Mouse (Mus musculus): ENCODE results near the gene Tsen2. TPM values are rescaled to one million over a fixed set of nuclear protein-coding genes. Genes with fewer than 3 reads are reported as not detected.

Gene Tsen2
- polyA plus RNA-seq, 1 experiment: 1.4 TPM

DNA sequence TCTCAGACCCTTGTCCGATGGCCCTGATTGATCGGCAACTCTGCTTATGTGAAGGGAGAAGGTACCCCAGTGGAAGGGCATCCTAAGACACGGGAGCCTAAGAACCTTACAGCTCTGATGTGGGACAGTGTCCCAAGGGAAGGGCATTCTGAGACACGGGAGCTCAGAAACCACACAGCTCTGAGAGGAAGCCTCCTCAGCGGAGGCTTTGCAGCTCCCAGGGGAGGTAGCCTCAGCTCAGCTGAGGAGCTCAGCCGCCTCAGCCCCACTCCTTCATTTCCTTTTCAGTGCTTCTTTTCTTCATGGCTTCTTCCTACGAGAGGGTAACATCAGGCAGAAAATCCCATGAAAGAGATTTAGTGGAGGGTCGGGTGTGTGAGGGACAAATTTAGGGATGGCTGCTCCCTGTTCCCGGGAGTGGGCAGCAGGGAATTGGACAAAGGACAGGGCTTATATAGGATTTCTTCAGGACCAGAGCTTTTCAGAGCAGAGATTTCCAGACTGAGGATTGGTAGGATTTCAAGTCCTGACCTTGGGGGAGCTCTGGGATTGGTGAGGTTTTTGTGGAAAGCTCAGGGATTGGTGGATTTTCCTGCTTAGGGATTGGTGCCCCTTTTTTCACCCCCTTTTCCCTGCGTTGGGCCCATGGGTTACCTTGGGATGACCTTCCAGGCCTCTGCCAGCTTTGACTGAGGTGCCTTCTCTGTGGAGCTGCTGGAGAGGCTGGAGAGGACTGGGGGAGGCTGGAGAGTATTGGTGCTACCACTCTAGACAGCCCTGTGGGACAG lies 38.1 kb downstream of the Tsen2 start:
- Histone ChIP-seq H3K4me1 (ENCODE audit: control insufficient read depth, insufficient read depth, insufficient read length, low read length) (peaks cover 5% of the 10 kb centered on the region; the same call in 1 of the 2 replicates), H3K4me3 (ENCODE audit: low read depth, low read length) (no peak overlapping the region), H3K27me3 (ENCODE audit: control insufficient read depth, insufficient read depth, low read length) (no peaks in the 10 kb centered on the region), H3K36me3 (ENCODE audit: control insufficient read depth, insufficient read depth, low read length) (peaks cover 5% of the 10 kb centered on the region; the same call in 1 of the 2 replicates), H3K27ac (ENCODE audit: insufficient read depth, low read depth, low read length) (no peak overlapping the region)
- TF ChIP-seq CTCF (IDR thresholded peaks at IDR 0.05; ENCODE audit: extremely low read depth, insufficient read length, insufficient replicate concordance, low read depth, low read length) (no peak), POLR2A (IDR thresholded peaks at IDR 0.05; ENCODE audit: low read depth, low read length) (no peak)
- 85% methylated on average over 10 of the region's 10 CpGs for WGBS

- Histone ChIP-seq H3K27ac (ENCODE audit: insufficient read depth, low read depth, low read length) (no peak overlapping the region), H3K4me1 (ENCODE audit: control insufficient read depth, insufficient read depth, insufficient read length, low read length) (no peaks in the 10 kb centered on the region), H3K36me3 (ENCODE audit: control insufficient read depth, insufficient read depth, low read length) (peaks cover 7% of the 10 kb centered on the region; the same call in 1 of the 2 replicates), H3K27me3 (ENCODE audit: control insufficient read depth, insufficient read depth, low read length) (no peaks in the 10 kb centered on the region), H3K4me3 (ENCODE audit: low read depth, low read length) (no peak overlapping the region)
- WGBS: 81% methylated on average over 6 of the region's 6 CpGs
- TF ChIP-seq CTCF (IDR thresholded peaks at IDR 0.05; ENCODE audit: extremely low read depth, insufficient read length, insufficient replicate concordance, low read depth, low read length): no peak
- TF ChIP-seq POLR2A (IDR thresholded peaks at IDR 0.05; ENCODE audit: low read depth, low read length): no peak
Observed at GRCm38 (mm10) chr6:115583430-115584125, 39.1 kb downstream of the Tsen2 start.

- H3K4me3 ChIP-seq (ENCODE audit: low read depth, low read length): no peak overlapping the region
- 25% methylated on average over 3 of the region's 3 CpGs for WGBS
- no peaks in the 10 kb centered on the region for H3K4me1 ChIP-seq (ENCODE audit: control insufficient read depth, insufficient read depth, insufficient read length, low read length)
- no peak overlapping the region for H3K27ac ChIP-seq (ENCODE audit: insufficient read depth, low read depth, low read length)
- peak; percentile 26; the same call in 1 of the 2 replicates for TF ChIP-seq CTCF (IDR thresholded peaks at IDR 0.05; ENCODE audit: extremely low read depth, insufficient read length, insufficient replicate concordance, low read depth, low read length)
- TF ChIP-seq POLR2A (IDR thresholded peaks at IDR 0.05; ENCODE audit: low read depth, low read length): no peak
- H3K27me3 ChIP-seq (ENCODE audit: control insufficient read depth, insufficient read depth, low read length): no peaks in the 10 kb centered on the region
- peaks cover 9% of the 10 kb centered on the region; the same call in 1 of the 2 replicates for H3K36me3 ChIP-seq (ENCODE audit: control insufficient read depth, insufficient read depth, low read length)
Observed at GRCm38 (mm10) chr6:115584176-115584575, 39.7 kb downstream of the Tsen2 start.

DNA sequence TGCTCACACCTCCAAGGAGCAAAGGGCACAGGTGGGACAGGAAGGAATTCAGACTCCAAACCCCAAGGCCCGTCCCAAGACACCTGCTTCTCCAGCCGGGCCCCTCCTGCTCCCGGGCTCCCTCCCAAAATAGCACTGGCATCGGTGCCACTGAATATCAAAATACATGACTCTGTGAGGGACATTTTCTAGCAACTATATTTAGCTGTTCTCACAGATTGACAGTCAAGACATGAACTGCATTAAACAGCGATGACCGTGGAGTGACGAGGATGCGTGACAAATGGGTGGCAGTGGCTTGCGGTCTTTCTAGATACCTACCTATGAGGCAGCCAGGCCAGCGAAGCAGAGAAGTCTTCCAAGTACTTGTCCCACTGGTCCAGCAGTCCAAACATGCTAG lies 41.9 kb downstream of the Tsen2 start:
- no peak overlapping the region for H3K27ac ChIP-seq (ENCODE audit: insufficient read depth, low read depth, low read length)
- 65% methylated on average over 10 of the region's 10 CpGs for WGBS
- H3K27me3 ChIP-seq (ENCODE audit: control insufficient read depth, insufficient read depth, low read length): no peaks in the 10 kb centered on the region
- TF ChIP-seq CTCF (IDR thresholded peaks at IDR 0.05; ENCODE audit: extremely low read depth, insufficient read length, insufficient replicate concordance, low read depth, low read length) (no peak), POLR2A (IDR thresholded peaks at IDR 0.05; ENCODE audit: low read depth, low read length) (no peak)
- no peak overlapping the region for H3K4me3 ChIP-seq (ENCODE audit: low read depth, low read length)
- H3K36me3 ChIP-seq (ENCODE audit: control insufficient read depth, insufficient read depth, low read length): peaks cover 10% of the 10 kb centered on the region; the same call in 1 of the 2 replicates
- peaks cover 4% of the 10 kb centered on the region; the same call in 1 of the 2 replicates for H3K4me1 ChIP-seq (ENCODE audit: control insufficient read depth, insufficient read depth, insufficient read length, low read length)

DNA sequence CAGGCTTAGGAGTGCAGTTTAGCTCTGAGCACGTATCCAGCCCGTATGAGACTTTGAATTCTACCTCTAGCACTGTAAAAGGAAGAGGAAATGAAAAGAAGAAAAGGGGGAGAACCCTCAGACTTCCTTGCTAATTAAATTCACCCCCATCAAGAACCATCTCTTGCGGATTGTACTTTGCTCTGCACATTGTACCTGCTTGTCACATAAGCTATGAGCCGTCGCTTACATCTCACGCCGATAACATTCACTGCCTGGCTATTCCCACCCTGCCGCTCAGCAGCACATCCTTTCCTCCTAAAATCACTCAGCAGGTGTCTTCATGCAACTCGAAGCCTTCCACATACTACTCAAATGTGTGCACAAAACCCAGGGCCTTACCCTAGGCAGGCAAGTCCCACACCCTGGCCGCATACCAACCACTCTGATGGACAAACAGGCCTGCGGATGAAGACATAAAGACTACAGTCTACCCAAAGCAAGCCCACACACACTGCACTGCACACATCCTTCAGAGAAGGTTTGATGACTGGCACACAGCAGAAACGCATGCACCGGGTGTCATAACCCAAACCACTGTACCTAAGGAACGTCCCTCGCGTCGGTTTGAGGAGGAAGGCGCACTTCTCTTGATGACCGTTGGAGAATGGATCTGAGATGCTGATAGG lies 47.4 kb downstream of the Tsen2 start:
- H3K4me3 ChIP-seq (ENCODE audit: low read depth, low read length): peak overlapping the region; percentile 65
- H3K4me1 ChIP-seq (ENCODE audit: control insufficient read depth, insufficient read depth, insufficient read length, low read length): peaks cover 9% of the 10 kb centered on the region; the same call in 1 of the 2 replicates
- no peaks in the 10 kb centered on the region for H3K27me3 ChIP-seq (ENCODE audit: control insufficient read depth, insufficient read depth, low read length)
- 27% methylated on average over 19 of the region's 19 CpGs for WGBS
- H3K36me3 ChIP-seq (ENCODE audit: control insufficient read depth, insufficient read depth, low read length): 0 out of 2 replicates have a peak, but pooled peaks cover 6% of the 10 kb centered on the region
- H3K27ac ChIP-seq (ENCODE audit: insufficient read depth, low read depth, low read length): peak overlapping the region; percentile 86
- TF ChIP-seq POLR2A (IDR thresholded peaks at IDR 0.05; ENCODE audit: low read depth, low read length) (peak; percentile 33; the same call in 1 of the 2 replicates), CTCF (IDR thresholded peaks at IDR 0.05; ENCODE audit: extremely low read depth, insufficient read length, insufficient replicate concordance, low read depth, low read length) (no peak)

DNA sequence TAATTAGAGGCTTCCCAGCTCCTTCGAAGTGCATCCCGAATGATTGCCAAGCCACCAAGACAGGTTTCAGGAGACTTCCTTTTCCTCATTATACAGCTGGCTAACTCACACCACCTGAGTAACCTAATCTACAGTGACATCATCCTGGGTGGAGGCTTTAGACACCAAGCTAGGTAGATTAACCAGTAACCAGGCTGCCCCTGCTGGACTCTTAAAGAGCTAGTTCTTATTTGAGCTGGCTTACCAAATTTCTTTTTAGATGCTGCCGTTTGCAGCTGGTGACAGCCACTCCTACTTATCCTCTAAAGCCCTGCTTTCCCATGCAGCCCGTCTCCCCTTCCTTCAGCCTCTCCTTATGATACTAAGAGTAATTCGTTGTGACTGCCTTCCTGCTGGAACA lies 48.0 kb downstream of the Tsen2 start, which contains the start of gene Mkrn2os:
TSS of gene Mkrn2os (minus strand) at position 119 of the 400 bp plus-strand sequence.
- TF ChIP-seq POLR2A (IDR thresholded peaks at IDR 0.05; ENCODE audit: low read depth, low read length) (no peak), CTCF (IDR thresholded peaks at IDR 0.05; ENCODE audit: extremely low read depth, insufficient read length, insufficient replicate concordance, low read depth, low read length) (no peak)
- peak within 1 kb of the TSS; percentile 86 for H3K27ac ChIP-seq (ENCODE audit: insufficient read depth, low read depth, low read length)
- 0 out of 2 replicates have a peak, but pooled peaks cover 6% of the 10 kb centered on the region for H3K36me3 ChIP-seq (ENCODE audit: control insufficient read depth, insufficient read depth, low read length)
- peak within 1 kb of the TSS; percentile 65 for H3K4me3 ChIP-seq (ENCODE audit: low read depth, low read length)
- peaks cover 9% of the 10 kb centered on the region; the same call in 1 of the 2 replicates for H3K4me1 ChIP-seq (ENCODE audit: control insufficient read depth, insufficient read depth, insufficient read length, low read length)
- 17% methylated on average over 5 of the region's 5 CpGs for WGBS
- H3K27me3 ChIP-seq (ENCODE audit: control insufficient read depth, insufficient read depth, low read length): no peaks in the 10 kb centered on the region
